Mouse (Mus musculus) neutrophil, adult 5-6 weeks (primary cell): ENCODE measurements around the gene Hbb-bh2. TPM values are rescaled to one million over a fixed set of nuclear protein-coding genes. Genes with fewer than 3 reads are reported as not detected.
A peak's percentile ranks its signal among the peaks of the same experiment; 100 is the strongest.
"Not testable (repeated sequence)": the region's sequence is repeated elsewhere in the genome, so short reads cannot be mapped to it uniquely, and the experiment has no call there.

Experiments used
- ATAC-seq: fragments of 151-379, 151-347 bp; 2 replicates; pipeline ENCODE4 v1.8.0; 2017; ENCODE audit warnings: mild to moderate bottlenecking, moderate TSS enrichment; ENCODE audit not compliant: insufficient number of reproducible peaks, poor library complexity, low FRiP score, severe bottlenecking; ENCODE audit errors: extremely low read depth
- total RNA-seq: library from RNA; stranded (forward); fragments of 200-1000 nt; gene quantifications from 2 replicates; pipeline ENCODE4 v1.2.3, GENCODE M21; 2017

Gene Hbb-bh2
- total RNA-seq, 1 experiment from 2014 or later, result not detected

DNA sequence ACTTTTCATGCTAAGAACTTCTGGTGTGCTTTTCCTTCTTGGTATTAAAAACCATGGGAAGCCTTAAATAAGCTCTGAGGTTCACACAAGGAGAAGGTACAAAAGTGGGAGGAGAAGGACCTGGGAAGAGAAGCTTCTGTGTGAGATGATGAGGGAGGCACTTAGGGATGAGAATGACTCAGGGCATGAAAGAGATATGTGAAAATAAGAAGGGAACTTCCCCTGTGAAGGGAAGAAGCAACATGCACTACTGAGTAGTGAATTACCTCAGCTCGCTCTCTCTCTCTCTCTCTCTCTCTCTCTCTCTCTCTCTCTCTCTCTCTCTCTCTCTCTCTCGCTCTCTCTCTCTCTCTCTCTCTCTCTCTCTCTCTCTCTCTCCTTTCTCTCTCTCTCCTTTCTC lies 25.2 kb downstream of the Hbb-bh2 start:
- ATAC-seq, result not testable (repeated sequence)

GRCm38 (mm10) chr7:103813766-103814165 lies 26.6 kb downstream of the Hbb-bh2 start, which contains the start of gene Hbb-bt:
Gene Hbb-bt (minus strand): TSS chr7:103813996.
- ATAC-seq, result no peak

DNA sequence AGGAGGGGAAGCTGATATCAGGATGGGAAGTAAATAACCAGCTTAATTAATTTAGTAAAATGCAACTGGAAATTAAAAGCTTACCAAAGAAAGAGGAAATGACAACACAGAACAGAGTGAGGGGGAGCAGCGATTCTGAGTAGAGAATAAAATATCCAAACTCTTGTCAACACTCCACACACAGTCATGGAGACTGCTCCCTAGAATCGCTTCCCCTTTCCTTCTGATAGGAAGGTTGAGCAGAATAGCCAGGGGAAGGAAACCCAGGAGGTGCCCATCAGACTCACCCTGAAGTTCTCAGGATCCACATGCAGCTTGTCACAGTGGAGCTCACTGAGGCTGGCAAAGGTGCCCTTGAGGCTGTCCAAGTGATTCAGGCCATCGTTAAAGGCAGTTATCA lies 27.2 kb downstream of the Hbb-bh2 start:
- 0 out of 2 replicates have a peak, but pooled peaks have one; percentile 11 for ATAC-seq

GRCm38 (mm10) chr7:103812174-103812573 lies 28.1 kb downstream of the Hbb-bh2 start:
- ATAC-seq, result peak; percentile 91

GRCm38 (mm10) chr7:103811223-103811845 lies 29.0 kb downstream of the Hbb-bh2 start:
- no peak for ATAC-seq

- ATAC-seq, result no peak
Measured at GRCm38 (mm10) chr7:103810746-103811145, 29.6 kb downstream of the Hbb-bh2 start.

- ATAC-seq, result no peak
Measured at GRCm38 (mm10) chr7:103810296-103810695, 30.0 kb downstream of the Hbb-bh2 start.

GRCm38 (mm10) chr7:103809801-103810155 lies 30.5 kb downstream of the Hbb-bh2 start:
- ATAC-seq, result no peak

- no peak for ATAC-seq
Measured at GRCm38 (mm10) chr7:103808971-103809800, 31.1 kb downstream of the Hbb-bh2 start.

DNA sequence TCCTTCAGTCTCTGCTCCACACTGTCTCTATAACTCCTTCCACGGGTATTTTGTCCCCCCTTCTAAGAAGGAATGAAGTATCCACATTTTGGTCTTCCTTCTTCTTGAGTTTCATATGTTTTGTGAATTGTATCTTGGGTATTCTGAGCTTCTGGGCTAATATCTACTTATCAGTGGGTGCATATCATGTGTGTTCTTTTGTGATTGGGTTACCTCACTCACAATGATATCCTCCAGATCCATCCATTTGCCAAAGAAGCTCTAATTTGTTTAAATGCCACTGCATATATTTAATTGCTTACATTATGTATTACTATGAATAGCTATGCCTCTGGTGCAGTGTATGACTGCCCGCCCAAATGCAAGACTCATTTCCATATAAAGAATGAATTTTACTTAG lies 32.2 kb downstream of the Hbb-bh2 start:
- ATAC-seq, result not testable (repeated sequence)

DNA sequence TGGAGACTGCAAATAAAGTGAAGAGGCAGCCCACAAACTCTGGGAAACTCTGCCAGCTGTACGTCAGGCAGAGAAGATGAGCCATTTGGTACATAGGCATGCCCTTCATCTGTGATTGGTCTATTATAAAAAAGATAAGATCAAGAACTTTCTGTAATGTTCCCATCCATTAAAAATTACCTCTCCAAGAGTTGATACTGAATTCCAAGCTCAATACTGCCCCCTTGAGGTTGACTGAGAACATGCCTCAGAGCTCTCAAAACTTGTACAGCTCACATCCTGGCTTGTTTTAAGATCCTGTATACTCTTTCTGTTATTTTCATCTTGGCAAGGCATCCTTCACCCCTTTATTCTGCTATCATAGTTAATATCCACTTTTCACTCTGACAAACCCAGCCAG lies 33.5 kb downstream of the Hbb-bh2 start:
- peak; percentile 58; the same call in 1 of the 2 replicates for ATAC-seq

- peak; percentile 41; the same call in 1 of the 2 replicates for ATAC-seq
Measured at GRCm38 (mm10) chr7:103792669-103793388, 47.5 kb downstream of the Hbb-bh2 start.

DNA sequence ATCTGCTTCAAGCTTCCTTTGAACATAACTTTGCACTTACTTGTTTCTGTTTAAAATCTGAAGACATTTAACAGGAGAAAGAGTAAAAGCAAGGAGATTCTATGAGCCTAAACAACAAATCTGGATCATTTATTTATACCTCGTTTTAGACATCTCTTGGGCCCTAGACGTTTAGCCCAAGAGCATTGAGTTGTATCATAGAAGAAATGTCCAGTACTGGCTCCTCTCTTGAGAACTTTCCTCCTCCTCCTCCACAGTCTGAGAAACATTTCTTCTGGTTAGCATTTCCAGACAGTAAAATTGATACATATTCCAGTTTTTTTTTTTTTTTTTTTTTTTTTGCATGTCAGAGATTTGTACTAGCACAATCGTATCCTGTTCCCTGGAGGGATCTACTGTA lies 48.6 kb downstream of the Hbb-bh2 start, which contains the start of gene Olfr67:
Gene Olfr67 (minus strand): TSS at position 101 of the 400 bp plus-strand sequence.
- no peak for ATAC-seq

Other genes with a start within 250 kb of the Hbb-bh2 start
- not detected in 2 replicates for gene Olfr619, start 239.9 kb downstream of the Hbb-bh2 start, total RNA-seq
- gene Olfr620, start 228.0 kb downstream of the Hbb-bh2 start, total RNA-seq, result 0.25 TPM in 1 of 2 replicates, not detected in the other
- gene Olfr622, start 197.8 kb downstream of the Hbb-bh2 start, total RNA-seq, result not detected in 2 replicates
- not detected in 2 replicates for gene Olfr623, start 176.8 kb downstream of the Hbb-bh2 start, total RNA-seq
- gene Olfr624, start 169.3 kb downstream of the Hbb-bh2 start, total RNA-seq, result 0.12 TPM in 1 of 2 replicates, not detected in the other
- gene Olfr625-ps1, start 157.8 kb downstream of the Hbb-bh2 start, total RNA-seq, result not detected in 2 replicates
- 0.12 TPM in 1 of 2 replicates, not detected in the other for gene Olfr243, start 125.8 kb downstream of the Hbb-bh2 start, total RNA-seq
- not detected in 2 replicates for gene Olfr628, start 110.1 kb downstream of the Hbb-bh2 start, total RNA-seq
- not detected in 2 replicates for gene Olfr629, start 95.6 kb downstream of the Hbb-bh2 start, total RNA-seq
- gene Olfr630, start 83.2 kb downstream of the Hbb-bh2 start, total RNA-seq, result not detected in 2 replicates
- 0.23 TPM in 1 of 2 replicates, not detected in the other for gene Olfr69, start 68.9 kb downstream of the Hbb-bh2 start, total RNA-seq
- not detected in 2 replicates for gene Olfr68, start 60.8 kb downstream of the Hbb-bh2 start, total RNA-seq
- not detected in 2 replicates for gene Olfr67, start 48.7 kb downstream of the Hbb-bh2 start, total RNA-seq
- 1,968 and 2,313 TPM in 2 replicates for gene Hbb-bt, start 26.5 kb downstream of the Hbb-bh2 start, total RNA-seq
- gene Hbb-bs, start 12.4 kb downstream of the Hbb-bh2 start, total RNA-seq, result 10,177 and 10,178 TPM in 2 replicates
- not detected in 2 replicates for gene Hbb-bh1, start 2.6 kb upstream of the Hbb-bh2 start, total RNA-seq
- gene Hbb-y, start 12.7 kb upstream of the Hbb-bh2 start, total RNA-seq, result not detected in 2 replicates
- 0.12 TPM in 1 of 2 replicates, not detected in the other for gene Olfr66, start 45.7 kb upstream of the Hbb-bh2 start, total RNA-seq
- gene Olfr64, start 54.0 kb upstream of the Hbb-bh2 start, total RNA-seq, result not detected in 2 replicates
- not detected in 2 replicates for gene Olfr65, start 63.0 kb upstream of the Hbb-bh2 start, total RNA-seq
- gene Olfr631, start 88.3 kb upstream of the Hbb-bh2 start, total RNA-seq, result not detected in 2 replicates
- gene Olfr632, start 93.8 kb upstream of the Hbb-bh2 start, total RNA-seq, result not detected in 2 replicates
- not detected in 2 replicates for gene Olfr633, start 103.9 kb upstream of the Hbb-bh2 start, total RNA-seq
- not detected in 2 replicates for gene Olfr635, start 130.6 kb upstream of the Hbb-bh2 start, total RNA-seq
- gene Olfr638, start 158.2 kb upstream of the Hbb-bh2 start, total RNA-seq, result not detected in 2 replicates
- gene Olfr639, start 176.8 kb upstream of the Hbb-bh2 start, total RNA-seq, result not detected in 2 replicates
- gene Olfr640, start 185.1 kb upstream of the Hbb-bh2 start, total RNA-seq, result 0.12 TPM in 1 of 2 replicates, not detected in the other
- not detected in 2 replicates for gene Olfr641, start 194.9 kb upstream of the Hbb-bh2 start, total RNA-seq
- 0.12 TPM in 1 of 2 replicates, not detected in the other for gene Olfr642, start 212.1 kb upstream of the Hbb-bh2 start, total RNA-seq
- gene 4930516K23Rik, start 220.9 kb upstream of the Hbb-bh2 start, total RNA-seq, result not detected in 2 replicates
- gene Olfr644, start 231.3 kb upstream of the Hbb-bh2 start, total RNA-seq, result not detected in 2 replicates
- not detected in 2 replicates for gene Olfr645, start 244.9 kb upstream of the Hbb-bh2 start, total RNA-seq